Comparison of ENCODE assay signal across 8 mouse cellular contexts in genomic region chr1:135728631-135729366, GRCm38 (mm10). TPM values are rescaled to one million over a fixed set of nuclear protein-coding genes. Genes with fewer than 3 reads are reported as not detected.
A peak's percentile ranks its signal among the peaks of the same experiment; 100 is the strongest.
DNase-seq lines count a peak whose midpoint lies in the region; ATAC-seq and TF ChIP-seq lines count a peak whose summit lies in the region.

No protein-coding gene starts in this region.

- peak; percentile 63 for ATAC-seq in embryonic facial prominence, embryonic 13.5 days (ENCODE audit: insufficient number of reproducible peaks, insufficient read depth, low FRiP score, low TSS enrichment, low read depth)
- ATAC-seq in limb, embryonic 15.5 days (ENCODE audit: insufficient number of reproducible peaks, low FRiP score, low TSS enrichment, low read depth) = peak; percentile 80
- peak; percentile 83 for ATAC-seq in midbrain, postnatal 0 days (ENCODE audit: low FRiP score)

- H3K9ac ChIP-seq in embryonic facial prominence, embryonic 13.5 days = peak overlapping the region; percentile 84
- H3K9ac ChIP-seq in limb, embryonic 15.5 days = peak overlapping the region; percentile 60
- H3K9ac ChIP-seq in midbrain, postnatal 0 days (replicated peaks; ENCODE audit: low read length, poor library complexity, severe bottlenecking) = peak overlapping the region; percentile 50

- TF ChIP-seq CTCF in midbrain, postnatal 0 days (IDR thresholded peaks at IDR 0.05) = no peak

- peak overlapping the region; percentile 64 for H3K4me3 ChIP-seq in embryonic facial prominence, embryonic 13.5 days
- H3K4me3 ChIP-seq in limb, embryonic 15.5 days = peak overlapping the region; percentile 60
- peak overlapping the region; percentile 41 for H3K4me3 ChIP-seq in midbrain, postnatal 0 days (ENCODE audit: low read depth, low read length)

- H3K36me3 ChIP-seq in embryonic facial prominence, embryonic 13.5 days = no peaks in the 10 kb centered on the region
- H3K36me3 ChIP-seq in limb, embryonic 15.5 days = no peaks in the 10 kb centered on the region
- H3K36me3 ChIP-seq in midbrain, postnatal 0 days (ENCODE audit: insufficient read depth, low read length) = no peaks in the 10 kb centered on the region

- H3K27ac ChIP-seq in embryonic facial prominence, embryonic 13.5 days = peak overlapping the region; percentile 80
- peak overlapping the region; percentile 85 for H3K27ac ChIP-seq in limb, embryonic 15.5 days
- H3K27ac ChIP-seq in midbrain, postnatal 0 days (ENCODE audit: low read depth, low read length) = no peak overlapping the region; the same call in 1 of the 2 replicates

- no peaks in the 10 kb centered on the region for H3K27me3 ChIP-seq in embryonic facial prominence, embryonic 13.5 days
- no peaks in the 10 kb centered on the region for H3K27me3 ChIP-seq in limb, embryonic 15.5 days
- no peaks in the 10 kb centered on the region for H3K27me3 ChIP-seq in midbrain, postnatal 0 days (ENCODE audit: insufficient read depth, low read length)

- peak overlapping the region; percentile 83 for H3K4me2 ChIP-seq in embryonic facial prominence, embryonic 13.5 days
- H3K4me2 ChIP-seq in limb, embryonic 15.5 days = peak overlapping the region; percentile 78
- peak overlapping the region; percentile 85 for H3K4me2 ChIP-seq in midbrain, postnatal 0 days (ENCODE audit: low read depth, low read length, poor library complexity, severe bottlenecking)

- H3K9me3 ChIP-seq in embryonic facial prominence, embryonic 13.5 days = no peaks in the 10 kb centered on the region
- no peaks in the 10 kb centered on the region for H3K9me3 ChIP-seq in limb, embryonic 15.5 days
- no peaks in the 10 kb centered on the region for H3K9me3 ChIP-seq in midbrain, postnatal 0 days (ENCODE audit: low read length)

- H3K4me1 ChIP-seq in embryonic facial prominence, embryonic 13.5 days = peaks cover 55% of the 10 kb centered on the region
- H3K4me1 ChIP-seq in limb, embryonic 15.5 days = peaks cover 53% of the 10 kb centered on the region
- no peaks in the 10 kb centered on the region for H3K4me1 ChIP-seq in midbrain, postnatal 0 days (ENCODE audit: insufficient read depth, low read length)

- under 1% methylated on average over 35 of the region's 35 CpGs for WGBS in embryonic facial prominence, embryonic 13.5 days
- 1% methylated on average over 35 of the region's 35 CpGs for WGBS in limb, embryonic 15.5 days
- WGBS in midbrain, postnatal 0 days = under 1% methylated on average over 31 of the region's 35 CpGs

- peak; percentile 94 for DNase-seq in A20 (ENCODE audit: low read depth, low spot score)
- DNase-seq in adrenal gland, postnatal 4 days (ENCODE audit: low spot score in 2 of 2) = peak; percentile 48 to 73
- DNase-seq in heart, adult 8-10 months (ENCODE audit: low spot score) = peak; percentile 89
- DNase-seq in kidney, adult 8-10 months = peak; percentile 80 to 81
- peak; percentile 88 for DNase-seq in midbrain, postnatal 0 days (ENCODE audit: low spot score)
- DNase-seq in spleen, postnatal 10 days (ENCODE audit: low spot score in 2 of 2) = peak; percentile 79 to 89

RNA-seq across cellular contexts. Expression of gene Csrp1, which starts 8.9 kb away (rescaled TPM):
- 100 to 1,000 TPM in 1 of 2 experiments, 10 to 100 TPM in 1; 98.5 to 108 TPM for total RNA-seq in adrenal gland, postnatal 4 days (2021)
- polyA plus RNA-seq in embryonic facial prominence, embryonic 13.5 days (2015; fragmentation: Nextera tagmentation; extraction: Ambion mirVana) = 77.0 and 79.3 TPM in 2 replicates
- total RNA-seq in heart, adult 8-10 months (2022) = 10 to 100 TPM; 36.0 to 45.8 (median 40.9) TPM
- polyA plus RNA-seq in limb, embryonic 15.5 days (2015; fragmentation: Nextera tagmentation; extraction: Ambion mirVana) = 89.7 and 104 TPM in 2 replicates
- total RNA-seq in midbrain, postnatal 0 days (2014; rRNA removed) = 48.1 and 64.3 TPM in 2 replicates
- 21.6 and 25.1 TPM in 2 replicates for polyA plus RNA-seq in midbrain, postnatal 0 days (2015; fragmentation: Nextera tagmentation; extraction: Ambion mirVana)

RNA-seq across cellular contexts. Expression of gene Phlda3, which starts 37.1 kb away (rescaled TPM):
- total RNA-seq in adrenal gland, postnatal 4 days (2021) = 10 to 100 TPM; 25.1 to 33.6 TPM
- polyA plus RNA-seq in embryonic facial prominence, embryonic 13.5 days (2015; fragmentation: Nextera tagmentation; extraction: Ambion mirVana) = 78.0 and 85.6 TPM in 2 replicates
- total RNA-seq in heart, adult 8-10 months (2022) = 10 to 100 TPM in 1 of 4 experiments, 1 to 10 TPM in 3; 7.2 to 12.7 (median 8.4) TPM
- 96.2 and 105 TPM in 2 replicates for polyA plus RNA-seq in limb, embryonic 15.5 days (2015; fragmentation: Nextera tagmentation; extraction: Ambion mirVana)
- total RNA-seq in midbrain, postnatal 0 days (2014; rRNA removed) = 45.1 and 54.4 TPM in 2 replicates
- polyA plus RNA-seq in midbrain, postnatal 0 days (2015; fragmentation: Nextera tagmentation; extraction: Ambion mirVana) = 48.5 and 48.9 TPM in 2 replicates

RNA-seq across cellular contexts. Expression of gene Tnni1, which starts 50.4 kb away (rescaled TPM):
- 10 to 100 TPM in 1 of 2 experiments, 1 to 10 TPM in 1; 4.4 to 13.1 TPM for total RNA-seq in adrenal gland, postnatal 4 days (2021)
- polyA plus RNA-seq in embryonic facial prominence, embryonic 13.5 days (2015; fragmentation: Nextera tagmentation; extraction: Ambion mirVana) = 28.9 and 33.8 TPM in 2 replicates
- 1 to 10 TPM in 2 of 4 experiments, under 1 TPM in 2; 0.44 to 2.4 (median 1.1) TPM for total RNA-seq in heart, adult 8-10 months (2022)
- polyA plus RNA-seq in limb, embryonic 15.5 days (2015; fragmentation: Nextera tagmentation; extraction: Ambion mirVana) = 231 and 577 TPM in 2 replicates
- 2.2 TPM in 1 of 2 replicates, not detected in the other for total RNA-seq in midbrain, postnatal 0 days (2014; rRNA removed)
- polyA plus RNA-seq in midbrain, postnatal 0 days (2015; fragmentation: Nextera tagmentation; extraction: Ambion mirVana) = 0.57 and 0.70 TPM in 2 replicates
